Mouse (Mus musculus) heart, adult 2 months (tissue): ENCODE data around the gene Itpr1. TPM values are rescaled to one million over a fixed set of nuclear protein-coding genes. Genes with fewer than 3 reads are reported as not detected.

Source experiments
- DNase-seq, 2 experiments: peaks; one replicate each; pipeline ENCODE4 v3.0.0; 2021
- H3K27ac ChIP-seq: fragments of 200-600 bp; 2 replicates; pipeline ENCODE4 v1.8.1; 2022
- H3K27me3 ChIP-seq: fragments of 200-500 bp; 2 replicates; pipeline ENCODE4 v1.6.1; 2012; ENCODE audit warnings: mild to moderate bottlenecking, low read length, inconsistent platforms, mixed read lengths; ENCODE audit not compliant: control insufficient read depth, insufficient read depth
- H3K36me3 ChIP-seq: fragments of 200-500 bp; 2 replicates; pipeline ENCODE4 v1.6.1; 2012; ENCODE audit warnings: low read length, inconsistent platforms; ENCODE audit not compliant: control insufficient read depth, insufficient read depth
- H3K4me1 ChIP-seq: fragments of 200-500 bp; 2 replicates; pipeline ENCODE4 v1.6.1; 2011; ENCODE audit warnings: low read length; ENCODE audit not compliant: control insufficient read depth, insufficient read depth
- H3K4me3 ChIP-seq: fragments of 200-600 bp; 2 replicates; pipeline ENCODE4 v1.8.1; 2022
- H3K79me2 ChIP-seq: fragments of 200-500 bp; replicated peaks from 2 replicates; pipeline ENCODE4 v1.6.1; 2012; ENCODE audit warnings: mild to moderate bottlenecking, inconsistent platforms, low read length, moderate library complexity, mixed read lengths; ENCODE audit not compliant: control insufficient read depth, insufficient read depth
- H3K9ac ChIP-seq: fragments of 200-500 bp; 2 replicates; pipeline ENCODE4 v1.6.1; 2012; ENCODE audit warnings: low read depth, mild to moderate bottlenecking, control low read depth, inconsistent platforms, low read length, mixed read lengths
- CTCF ChIP-seq: fragments of 200-600 bp; IDR thresholded peaks from 2 replicates; pipeline ENCODE4 v1.8.1; 2022; ENCODE audit warnings: antibody characterized with exemption, mild to moderate bottlenecking, moderate library complexity
- EP300 ChIP-seq: fragments of 200-500 bp; IDR thresholded peaks from 2 replicates; pipeline ENCODE4 v1.6.1; 2011; ENCODE audit warnings: low read depth, low read length, control low read depth; ENCODE audit not compliant: insufficient read depth
- POLR2A ChIP-seq: fragments of 200-500 bp; IDR thresholded peaks from 2 replicates; pipeline ENCODE4 v1.6.1; 2011; ENCODE audit warnings: mild to moderate bottlenecking, low read depth, low read length, control low read depth; ENCODE audit not compliant: insufficient read depth
- WGBS: fragments of 180-500 bp; shearing (Covaris S2); methylation state at CpG from one replicate; pipeline ENCODE4 v1.1.7; 2018; 5-methylcytosine and 5-hydroxymethylcytosine counted together
- intact Hi-C: fragments of 180-260 bp; cut with DNase I; formaldehyde crosslinking; loops from one replicate; pipeline ENCODE4 v1.15.1; 2025
- polyA plus RNA-seq: library from polyadenylated mRNA; depleted of rRNA; stranded (reverse); fragments of >200 nt; gene quantifications from 2 replicates; pipeline ENCODE4 v1.2.3, GENCODE M21; 2012
- total RNA-seq, 2 experiments: library from RNA; stranded (reverse); gene quantifications; 2 replicates each; pipeline ENCODE4 v1.2.3; 2021

The Itpr1 gene
- total and polyA plus RNA-seq, 3 experiments: 14.0 to 47.6 (median 37.9) TPM

GRCm38 (mm10) chr6:108548413-108548812, 335.5 kb downstream of the Itpr1 start:
- no peaks in the 10 kb centered on the region for H3K27me3 ChIP-seq
- intact Hi-C loops: no loop called here
- H3K36me3 ChIP-seq: no peaks in the 10 kb centered on the region; the same call in none of the 2 replicates
- H3K9ac ChIP-seq: no peak overlapping the region
- H3K4me1 ChIP-seq: no peaks in the 10 kb centered on the region
- no peaks in the 10 kb centered on the region for H3K79me2 ChIP-seq
- H3K4me3 ChIP-seq: no peak overlapping the region
- 94% methylated on average over 3 of the region's 3 CpGs for WGBS
- TF ChIP-seq CTCF (no peak), POLR2A (no peak), EP300 (no peak)
- DNase-seq: no peak
- no peak overlapping the region for H3K27ac ChIP-seq

DNA sequence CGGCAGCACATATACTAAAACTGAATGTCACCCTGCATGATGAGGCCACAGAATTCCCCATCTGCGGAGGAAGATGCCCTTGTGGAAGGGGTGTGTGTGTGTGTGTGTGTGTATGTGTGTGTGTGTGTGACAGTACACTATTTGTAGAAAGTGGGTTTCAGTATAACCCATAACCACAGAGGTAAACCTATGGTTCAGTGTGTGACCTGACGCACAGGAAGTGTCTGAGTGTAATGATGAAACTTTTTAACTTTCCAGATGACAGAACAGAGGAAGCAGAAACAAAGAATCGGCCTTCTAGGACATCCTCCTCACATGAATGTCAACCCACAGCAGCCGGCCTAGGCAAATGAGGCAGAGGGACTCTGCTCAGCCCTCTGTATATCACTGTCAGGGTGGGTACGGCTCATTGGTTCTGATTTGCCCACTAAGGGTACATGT, 336.6 kb downstream of the Itpr1 start:
- intact Hi-C loops: no loop called here
- H3K27me3 ChIP-seq: no peaks in the 10 kb centered on the region
- H3K27ac ChIP-seq: no peak overlapping the region
- H3K36me3 ChIP-seq: no peaks in the 10 kb centered on the region; the same call in none of the 2 replicates
- TF ChIP-seq POLR2A (no peak), CTCF (no peak), EP300 (no peak)
- H3K9ac ChIP-seq: no peak overlapping the region
- no peaks in the 10 kb centered on the region for H3K79me2 ChIP-seq
- no peaks in the 10 kb centered on the region for H3K4me1 ChIP-seq
- 62% methylated on average over 6 of the region's 6 CpGs for WGBS
- DNase-seq: no peak
- H3K4me3 ChIP-seq: no peak overlapping the region

DNA sequence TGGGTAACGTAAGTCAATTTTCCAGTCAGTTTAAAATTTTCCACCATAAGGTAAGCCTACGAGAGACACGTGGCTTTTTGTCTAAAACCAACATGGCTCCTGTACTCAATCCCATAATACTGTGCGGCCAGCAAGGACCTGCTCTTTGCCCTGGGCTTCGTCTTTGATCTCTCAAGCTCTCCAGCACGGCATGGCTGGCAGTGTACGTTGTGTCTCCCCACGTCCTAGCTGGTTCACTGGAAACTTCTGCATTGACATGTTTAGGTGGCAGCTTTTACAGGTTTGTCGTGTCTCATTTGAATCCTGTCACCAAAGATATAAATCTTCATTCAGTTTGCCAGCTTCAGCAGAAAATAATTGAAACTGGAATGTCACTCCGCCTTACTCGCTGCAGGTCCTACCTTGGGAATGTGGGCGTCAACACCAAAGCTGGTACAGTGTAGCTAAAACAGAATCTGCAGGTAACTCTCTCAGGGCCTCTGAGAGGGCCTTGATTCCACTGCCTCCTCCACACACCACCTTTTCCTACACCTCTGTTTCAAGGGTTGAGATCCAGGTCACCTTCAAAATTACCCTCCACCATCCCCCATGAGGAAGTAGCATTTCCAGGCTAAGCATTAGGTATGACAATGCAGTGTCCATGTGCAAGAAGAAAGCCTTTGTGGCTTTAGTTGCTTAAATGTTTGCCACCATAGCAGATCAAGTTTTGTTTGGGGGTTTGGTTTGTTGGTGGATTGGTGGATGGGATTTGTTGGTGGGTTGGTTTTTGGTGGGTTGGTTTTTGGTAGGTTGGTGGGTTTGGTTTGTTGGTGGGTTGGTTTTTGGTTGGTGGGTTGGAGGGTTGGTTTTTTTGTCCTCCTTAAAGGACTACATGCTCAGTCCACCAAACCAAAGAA, 339.1 kb downstream of the Itpr1 start:
- Histone ChIP-seq H3K9ac (no peak overlapping the region), H3K79me2 (no peaks in the 10 kb centered on the region), H3K27ac (no peak overlapping the region), H3K36me3 (no peaks in the 10 kb centered on the region; the same call in none of the 2 replicates), H3K4me1 (no peaks in the 10 kb centered on the region), H3K27me3 (no peaks in the 10 kb centered on the region), H3K4me3 (no peak overlapping the region)
- DNase-seq: no peak
- intact Hi-C loops: no loop called here
- no peak for TF ChIP-seq CTCF
- TF ChIP-seq EP300: no peak
- no peak for TF ChIP-seq POLR2A
- whole genome bisulfite sequencing: 97% methylated on average over 12 of the region's 12 CpGs

- Histone ChIP-seq H3K4me1 (no peaks in the 10 kb centered on the region), H3K79me2 (no peaks in the 10 kb centered on the region), H3K27me3 (no peaks in the 10 kb centered on the region), H3K27ac (no peak overlapping the region), H3K36me3 (no peaks in the 10 kb centered on the region; the same call in none of the 2 replicates), H3K4me3 (no peak overlapping the region), H3K9ac (no peak overlapping the region)
- no peak for TF ChIP-seq CTCF
- no peak for TF ChIP-seq EP300
- TF ChIP-seq POLR2A: no peak
- intact Hi-C loops: no loop called here
- DNase-seq: no peak
- 89% methylated on average over 3 of the region's 3 CpGs for WGBS
These were observed 340.1 kb downstream of the Itpr1 start for GRCm38 (mm10) chr6:108553013-108553412.

- Histone ChIP-seq H3K9ac (no peak overlapping the region), H3K79me2 (no peaks in the 10 kb centered on the region), H3K4me3 (no peak overlapping the region), H3K27ac (no peak overlapping the region), H3K36me3 (no peaks in the 10 kb centered on the region; the same call in none of the 2 replicates), H3K4me1 (no peaks in the 10 kb centered on the region), H3K27me3 (no peaks in the 10 kb centered on the region)
- 97% methylated on average over 4 of the region's 4 CpGs for WGBS
- DNase-seq: no peak
- intact Hi-C loops: no loop called here
- no peak for TF ChIP-seq CTCF
- no peak for TF ChIP-seq EP300
- TF ChIP-seq POLR2A: no peak
These were observed 340.6 kb downstream of the Itpr1 start for GRCm38 (mm10) chr6:108553536-108553935.

DNA sequence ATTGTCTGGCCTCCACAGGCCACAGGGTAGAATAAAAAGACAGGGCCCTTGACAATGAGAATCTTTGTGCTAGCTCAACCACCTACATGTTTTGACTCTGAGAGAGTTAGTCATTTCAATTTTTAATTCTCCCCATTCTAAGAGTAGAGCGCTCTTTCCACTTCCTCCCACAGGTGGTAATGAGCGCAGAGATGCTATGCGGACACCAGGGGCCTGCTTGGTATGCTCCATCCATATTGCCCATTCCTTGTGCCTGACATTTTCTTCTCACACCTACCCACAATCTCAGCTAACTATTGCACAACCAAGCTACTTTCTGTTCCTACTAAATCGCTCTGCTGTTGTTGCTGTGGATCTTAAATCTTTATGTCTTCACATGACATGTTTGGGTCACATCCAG, 341.5 kb downstream of the Itpr1 start:
- Histone ChIP-seq H3K4me1 (no peaks in the 10 kb centered on the region), H3K79me2 (no peaks in the 10 kb centered on the region), H3K27ac (no peak overlapping the region), H3K4me3 (no peak overlapping the region), H3K9ac (no peak overlapping the region), H3K27me3 (no peaks in the 10 kb centered on the region), H3K36me3 (no peaks in the 10 kb centered on the region; the same call in none of the 2 replicates)
- 94% methylated on average over 4 of the region's 4 CpGs for whole genome bisulfite sequencing
- DNase-seq: no peak
- intact Hi-C loops: no loop called here
- TF ChIP-seq EP300: no peak
- no peak for TF ChIP-seq POLR2A
- TF ChIP-seq CTCF: no peak
